Mouse (Mus musculus): ENCODE measurements around the gene Baiap2. TPM values are rescaled to one million over a fixed set of nuclear protein-coding genes. Genes with fewer than 3 reads are reported as not detected.

The Baiap2 gene
- polyA plus RNA-seq, 1 experiment from 2014 or later, result 10.2 TPM

- no peaks in the 10 kb centered on the region for H3K4me1 ChIP-seq
- H3K27me3 ChIP-seq, result no peaks in the 10 kb centered on the region
- no peak overlapping the region for H3K4me2 ChIP-seq (replicated peaks)
- 83% methylated on average over 5 of the region's 5 CpGs for WGBS
- H3K27ac ChIP-seq (replicated peaks), result no peak overlapping the region
- no peak overlapping the region for H3K4me3 ChIP-seq
- H3K9ac ChIP-seq (replicated peaks), result no peak overlapping the region
- no peak for ATAC-seq (ENCODE audit: low FRiP score, low read depth)
- peaks cover 7% of the 10 kb centered on the region; the same call in 1 of the 2 replicates for H3K36me3 ChIP-seq
- no peaks in the 10 kb centered on the region for H3K9me3 ChIP-seq
Observed at GRCm38 (mm10) chr11:119925176-119925575, 17.4 kb upstream of the Baiap2 start.

- Histone ChIP-seq H3K9ac (replicated peaks) (no peak overlapping the region), H3K27ac (replicated peaks) (no peak overlapping the region), H3K36me3 (no peaks in the 10 kb centered on the region), H3K9me3 (no peaks in the 10 kb centered on the region), H3K4me1 (no peaks in the 10 kb centered on the region), H3K27me3 (no peaks in the 10 kb centered on the region), H3K4me3 (no peak overlapping the region), H3K4me2 (replicated peaks) (no peak overlapping the region)
- no peak for ATAC-seq (ENCODE audit: low FRiP score, low read depth)
- WGBS, result 88% methylated on average over 5 of the region's 5 CpGs
Observed at GRCm38 (mm10) chr11:119926762-119927161, 15.8 kb upstream of the Baiap2 start.

- no peak overlapping the region for H3K9ac ChIP-seq (replicated peaks)
- H3K4me3 ChIP-seq, result no peak overlapping the region
- no peaks in the 10 kb centered on the region for H3K36me3 ChIP-seq
- H3K9me3 ChIP-seq, result no peaks in the 10 kb centered on the region
- H3K27ac ChIP-seq (replicated peaks), result no peak overlapping the region
- H3K4me1 ChIP-seq, result no peaks in the 10 kb centered on the region
- 77% methylated on average over 16 of the region's 16 CpGs for WGBS
- H3K27me3 ChIP-seq, result no peaks in the 10 kb centered on the region
- no peak overlapping the region for H3K4me2 ChIP-seq (replicated peaks)
- ATAC-seq (ENCODE audit: low FRiP score, low read depth), result no peak
Observed at GRCm38 (mm10) chr11:119928023-119928681, 14.4 kb upstream of the Baiap2 start.

- H3K27me3 ChIP-seq, result no peaks in the 10 kb centered on the region
Observed at GRCm38 (mm10) chr11:119929603-119930265, 12.8 kb upstream of the Baiap2 start.

GRCm38 (mm10) chr11:119931809-119932208 is 10.8 kb upstream of the Baiap2 start:
- WGBS, result 80% methylated on average over 10 of the region's 10 CpGs
- no peak overlapping the region for H3K4me3 ChIP-seq
- no peak overlapping the region for H3K9ac ChIP-seq (replicated peaks)
- H3K4me2 ChIP-seq (replicated peaks), result no peak overlapping the region
- H3K4me1 ChIP-seq, result peaks cover 13% of the 10 kb centered on the region
- H3K27ac ChIP-seq (replicated peaks), result no peak overlapping the region
- no peaks in the 10 kb centered on the region for H3K27me3 ChIP-seq
- ATAC-seq (ENCODE audit: low FRiP score, low read depth), result no peak
- H3K9me3 ChIP-seq, result no peaks in the 10 kb centered on the region
- H3K36me3 ChIP-seq, result no peaks in the 10 kb centered on the region

More at GRCm38 (mm10) chr11:119929603-119930265, 12.8 kb upstream of the Baiap2 start:
- H3K9ac ChIP-seq (replicated peaks), result no peak overlapping the region
- no peak overlapping the region for H3K4me2 ChIP-seq (replicated peaks)
- H3K4me1 ChIP-seq, result no peaks in the 10 kb centered on the region
- H3K4me3 ChIP-seq, result no peak overlapping the region
- no peaks in the 10 kb centered on the region for H3K36me3 ChIP-seq
- H3K27ac ChIP-seq (replicated peaks), result no peak overlapping the region
- ATAC-seq (ENCODE audit: low FRiP score, low read depth), result no peak
- 86% methylated on average over 6 of the region's 6 CpGs for WGBS
- no peaks in the 10 kb centered on the region for H3K9me3 ChIP-seq

GRCm38 (mm10) chr11:119933142-119933541 is 9.4 kb upstream of the Baiap2 start:
- Histone ChIP-seq H3K36me3 (no peaks in the 10 kb centered on the region), H3K4me2 (replicated peaks) (no peak overlapping the region), H3K27ac (replicated peaks) (no peak overlapping the region), H3K4me3 (no peak overlapping the region), H3K27me3 (no peaks in the 10 kb centered on the region), H3K4me1 (peaks cover 22% of the 10 kb centered on the region), H3K9me3 (no peaks in the 10 kb centered on the region), H3K9ac (replicated peaks) (no peak overlapping the region)
- no peak for ATAC-seq (ENCODE audit: low FRiP score, low read depth)
- 57% methylated on average over 4 of the region's 4 CpGs for WGBS

GRCm38 (mm10) chr11:119933819-119934583 is 8.6 kb upstream of the Baiap2 start:
- no peak for ATAC-seq (ENCODE audit: low FRiP score, low read depth)
- H3K9me3 ChIP-seq, result no peaks in the 10 kb centered on the region
- H3K4me2 ChIP-seq (replicated peaks), result no peak overlapping the region
- H3K4me3 ChIP-seq, result no peak overlapping the region
- H3K27ac ChIP-seq (replicated peaks), result no peak overlapping the region
- peaks cover 6% of the 10 kb centered on the region; the same call in 1 of the 2 replicates for H3K27me3 ChIP-seq
- no peak overlapping the region for H3K9ac ChIP-seq (replicated peaks)
- WGBS, result 79% methylated on average over 8 of the region's 8 CpGs
- H3K4me1 ChIP-seq, result peaks cover 26% of the 10 kb centered on the region
- H3K36me3 ChIP-seq, result no peaks in the 10 kb centered on the region

- H3K27ac ChIP-seq (replicated peaks), result no peak overlapping the region
- no peak overlapping the region for H3K4me2 ChIP-seq (replicated peaks)
- no peak overlapping the region for H3K4me3 ChIP-seq
- H3K27me3 ChIP-seq, result peaks cover 10% of the 10 kb centered on the region; the same call in 1 of the 2 replicates
- H3K9me3 ChIP-seq, result no peaks in the 10 kb centered on the region
- peaks cover 28% of the 10 kb centered on the region for H3K4me1 ChIP-seq
- no peaks in the 10 kb centered on the region for H3K36me3 ChIP-seq
- H3K9ac ChIP-seq (replicated peaks), result no peak overlapping the region
- WGBS, result 73% methylated on average over 8 of the region's 8 CpGs
- no peak for ATAC-seq (ENCODE audit: low FRiP score, low read depth)
Observed at GRCm38 (mm10) chr11:119934773-119935172, 7.8 kb upstream of the Baiap2 start.

- no peaks in the 10 kb centered on the region for H3K9me3 ChIP-seq
- H3K27me3 ChIP-seq, result peaks cover 15% of the 10 kb centered on the region
- peaks cover 34% of the 10 kb centered on the region for H3K4me1 ChIP-seq
- H3K9ac ChIP-seq (replicated peaks), result 0 out of 2 replicates have a peak overlapping the region, but pooled peaks have one; percentile 20
- no peaks in the 10 kb centered on the region for H3K36me3 ChIP-seq
- no peak overlapping the region for H3K27ac ChIP-seq (replicated peaks)
- no peak overlapping the region for H3K4me2 ChIP-seq (replicated peaks)
- no peak overlapping the region for H3K4me3 ChIP-seq
- 20% methylated on average over 6 of the region's 6 CpGs for WGBS
- no peak for ATAC-seq (ENCODE audit: low FRiP score, low read depth)
Observed at GRCm38 (mm10) chr11:119935457-119935856, 7.1 kb upstream of the Baiap2 start.

- H3K9me3 ChIP-seq, result no peaks in the 10 kb centered on the region
- H3K4me2 ChIP-seq (replicated peaks), result no peak overlapping the region
- H3K9ac ChIP-seq (replicated peaks), result no peak overlapping the region
- peaks cover 25% of the 10 kb centered on the region for H3K27me3 ChIP-seq
- ATAC-seq (ENCODE audit: low FRiP score, low read depth), result no peak
- H3K4me3 ChIP-seq, result no peak overlapping the region
- H3K36me3 ChIP-seq, result no peaks in the 10 kb centered on the region
- peaks cover 38% of the 10 kb centered on the region for H3K4me1 ChIP-seq
- 96% methylated on average over 2 of the region's 2 CpGs for WGBS
- H3K27ac ChIP-seq (replicated peaks), result no peak overlapping the region
Observed at GRCm38 (mm10) chr11:119936456-119936855, 6.1 kb upstream of the Baiap2 start.

- Histone ChIP-seq H3K4me1 (peaks cover 46% of the 10 kb centered on the region), H3K9me3 (no peaks in the 10 kb centered on the region), H3K27ac (replicated peaks) (0 out of 2 replicates have a peak overlapping the region, but pooled peaks have one; percentile 6), H3K4me2 (replicated peaks) (no peak overlapping the region), H3K4me3 (no peak overlapping the region), H3K9ac (replicated peaks) (0 out of 2 replicates have a peak overlapping the region, but pooled peaks have one; percentile 11), H3K27me3 (peaks cover 29% of the 10 kb centered on the region), H3K36me3 (no peaks in the 10 kb centered on the region)
- no peak for ATAC-seq (ENCODE audit: low FRiP score, low read depth)
- 60% methylated on average over 12 of the region's 12 CpGs for WGBS
Observed at GRCm38 (mm10) chr11:119937216-119937615, 5.3 kb upstream of the Baiap2 start.

All from midbrain, embryonic 12.5 days (tissue).